Mouse (Mus musculus) spleen, adult 18-20 months (tissue): Measurements from ENCODE around the gene 4930516K23Rik.

Experiments used
- DNase-seq, 2 experiments: peaks; one replicate each; pipeline ENCODE4 v3.0.0; 2022; ENCODE audit warnings: mixed read lengths in 2 of 2

4930516K23Rik gene

GRCm38 (mm10) chr7:104061345-104061744 is at the start of gene 4930516K23Rik:
Gene 4930516K23Rik (minus strand): TSS chr7:104061445.
- DNase-seq: no peak

DNA sequence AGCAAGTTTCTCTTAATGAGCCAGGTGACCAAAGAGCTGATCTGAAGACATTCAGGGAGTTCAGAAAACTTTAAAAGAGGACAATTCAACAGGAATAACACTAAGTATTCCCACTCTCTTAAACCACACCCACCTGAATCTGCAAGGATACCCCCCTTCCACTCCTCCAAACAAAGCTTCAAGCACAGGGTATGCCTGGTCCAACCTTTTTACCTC is 43.4 kb upstream of the 4930516K23Rik start, which contains the start of gene Olfr646:
Gene Olfr646, plus strand, starts transcription at position 117 of the 216 bp plus-strand sequence.
- no peak for DNase-seq

- no peak for DNase-seq
These were observed 42.9 kb upstream of the 4930516K23Rik start for GRCm38 (mm10) chr7:104103913-104104756.

DNA sequence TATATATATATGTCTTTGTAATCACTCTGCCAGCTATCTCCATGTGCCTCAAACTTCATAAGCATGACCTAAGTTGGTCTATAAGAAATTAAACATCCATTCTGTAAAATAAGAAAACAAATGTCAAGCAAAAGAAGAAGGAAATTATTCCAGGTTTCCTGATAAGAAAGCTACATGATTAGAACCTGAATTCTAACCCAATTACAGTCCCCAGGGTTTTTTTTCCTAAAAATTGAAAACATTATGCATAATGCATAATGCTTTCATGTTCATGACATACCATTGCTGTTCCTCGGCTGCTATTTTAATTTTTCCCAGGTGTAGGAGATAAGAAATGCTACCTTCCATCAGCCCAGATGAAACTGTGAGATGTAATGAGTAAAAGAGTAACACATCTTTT is 24.1 kb upstream of the 4930516K23Rik start, which contains the start of gene Olfr645:
Gene Olfr645, minus strand, starts transcription at position 101 of the 400 bp plus-strand sequence.
- no peak for DNase-seq

DNA sequence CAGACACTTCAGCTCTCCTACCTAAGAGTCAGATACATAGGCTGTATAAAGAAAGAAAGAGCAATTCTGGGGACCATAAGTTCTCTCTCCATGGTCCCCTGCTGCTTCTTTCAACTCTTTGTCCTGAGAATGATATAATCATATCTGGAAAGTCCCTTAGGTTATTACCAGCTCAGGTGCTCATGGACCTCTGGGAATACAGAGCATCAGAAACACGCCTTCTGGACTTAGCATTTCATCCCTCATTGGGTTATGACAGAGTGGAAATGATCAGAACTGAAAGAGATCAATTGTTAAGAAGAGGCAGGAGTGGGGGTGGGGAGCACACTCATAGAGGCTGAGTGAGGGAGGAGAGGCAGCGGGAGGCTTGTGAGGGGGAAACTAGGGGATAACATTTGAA is 10.5 kb upstream of the 4930516K23Rik start, which contains the start of gene Olfr644:
Gene Olfr644, minus strand, starts transcription at position 101 of the 400 bp plus-strand sequence.
- DNase-seq: no peak

DNA sequence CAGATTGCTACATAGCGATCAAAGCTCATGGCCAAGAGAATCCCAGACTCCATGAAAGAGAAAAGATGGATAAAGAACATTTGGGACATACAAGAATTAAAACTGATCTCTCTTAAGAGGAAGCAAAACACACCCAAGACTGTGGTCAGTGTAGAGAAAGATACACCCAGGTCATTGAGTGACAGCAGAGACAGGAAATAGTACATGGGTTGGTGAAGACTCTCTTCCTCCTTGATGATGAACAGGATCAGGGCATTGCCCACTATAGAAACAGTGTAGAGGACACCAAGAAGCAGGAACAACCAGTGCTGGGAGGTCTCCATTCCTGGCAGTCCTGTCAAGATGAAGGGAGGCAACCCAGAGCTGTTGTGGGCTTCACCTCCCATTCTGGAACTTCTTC is 2.0 kb downstream of the 4930516K23Rik start:
- no peak for DNase-seq

DNA sequence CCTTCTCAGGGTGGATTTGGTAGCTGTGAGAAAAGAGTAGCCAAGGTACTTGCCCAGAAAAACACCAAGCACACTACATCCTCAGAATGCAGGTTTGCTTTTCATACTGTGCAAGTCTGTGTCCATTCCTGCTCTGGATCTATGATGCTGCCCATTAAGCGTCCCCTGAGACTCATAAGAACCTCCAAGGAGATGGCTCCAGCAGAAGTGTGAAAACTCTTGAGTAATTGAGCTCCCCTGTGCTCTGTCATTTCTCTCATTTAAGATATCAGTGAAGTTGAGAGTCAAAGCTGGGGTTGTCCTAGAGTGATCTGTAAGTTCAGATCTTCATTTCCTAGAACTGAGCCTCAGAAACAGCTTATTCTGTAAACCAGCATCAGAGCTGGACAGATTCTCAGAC is 8.7 kb downstream of the 4930516K23Rik start, which contains the start of gene Olfr642:
Gene Olfr642, minus strand, starts transcription at position 101 of the 400 bp plus-strand sequence.
- DNase-seq: no peak

DNA sequence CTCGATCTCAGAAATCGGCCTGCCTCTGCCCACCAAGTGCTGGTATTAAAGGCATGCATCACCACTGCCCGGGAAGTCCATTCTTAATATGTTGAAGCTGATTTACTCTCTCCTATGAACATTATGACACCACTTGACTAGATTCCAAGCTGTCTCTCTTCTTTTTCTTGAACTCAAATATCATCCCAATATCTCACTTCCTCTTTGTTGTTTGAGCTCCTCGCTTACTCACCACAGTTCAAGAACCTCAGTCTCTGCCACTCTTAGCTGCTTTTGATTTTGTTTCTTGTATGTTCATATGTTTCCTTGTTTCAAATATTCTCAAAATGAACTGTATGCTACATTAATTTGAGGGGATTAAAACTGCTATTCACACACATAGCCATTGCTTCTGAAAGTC is 10.5 kb downstream of the 4930516K23Rik start:
- DNase-seq: no peak

- DNase-seq: no peak
These were observed 26.1 kb downstream of the 4930516K23Rik start, which contains the start of gene Olfr641 for GRCm38 (mm10) chr7:104035145-104035544. Gene Olfr641 (plus strand): TSS chr7:104035445.

- DNase-seq: no peak
These were observed 34.3 kb downstream of the 4930516K23Rik start for GRCm38 (mm10) chr7:104026978-104027377.

DNA sequence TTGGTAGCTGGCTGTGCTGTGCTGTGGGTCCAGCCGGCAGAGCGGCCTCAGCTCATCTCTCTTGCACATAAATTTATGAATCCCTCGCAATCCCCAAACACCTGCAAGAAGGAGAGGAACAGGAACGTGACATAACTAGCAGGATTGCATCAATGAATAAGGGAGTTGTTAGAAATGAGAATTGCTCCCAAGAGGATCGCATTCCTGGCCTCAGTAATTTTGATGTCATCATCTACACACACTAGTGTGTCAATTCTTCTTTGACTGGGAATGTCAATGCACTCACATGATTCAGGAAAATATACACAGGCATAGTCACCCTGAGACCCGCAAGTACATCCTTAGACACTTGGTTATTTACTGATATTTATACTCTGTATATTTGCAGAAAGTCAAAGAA is 35.8 kb downstream of the 4930516K23Rik start, which contains the start of gene Olfr640:
Gene Olfr640, minus strand, starts transcription at position 101 of the 400 bp plus-strand sequence.
- DNase-seq: no peak

DNA sequence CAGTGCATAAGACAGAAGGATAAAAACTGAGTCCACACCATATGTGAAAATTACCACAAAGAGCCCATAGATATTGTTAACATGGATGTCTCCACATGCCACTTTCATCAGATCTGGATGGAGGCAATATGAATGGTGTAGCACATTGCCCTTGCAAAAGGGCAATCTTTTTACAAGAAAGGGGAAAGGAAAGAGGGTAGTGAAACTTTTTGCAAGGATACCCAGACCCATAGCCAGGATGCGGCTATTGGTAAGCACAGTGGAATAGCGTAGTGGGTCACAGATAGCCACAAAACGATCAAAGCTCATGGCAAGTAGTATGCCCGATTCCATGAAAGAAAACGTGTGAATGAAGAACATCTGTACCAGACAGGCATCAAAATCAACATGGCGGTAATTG is 39.6 kb downstream of the 4930516K23Rik start:
- DNase-seq: no peak

DNA sequence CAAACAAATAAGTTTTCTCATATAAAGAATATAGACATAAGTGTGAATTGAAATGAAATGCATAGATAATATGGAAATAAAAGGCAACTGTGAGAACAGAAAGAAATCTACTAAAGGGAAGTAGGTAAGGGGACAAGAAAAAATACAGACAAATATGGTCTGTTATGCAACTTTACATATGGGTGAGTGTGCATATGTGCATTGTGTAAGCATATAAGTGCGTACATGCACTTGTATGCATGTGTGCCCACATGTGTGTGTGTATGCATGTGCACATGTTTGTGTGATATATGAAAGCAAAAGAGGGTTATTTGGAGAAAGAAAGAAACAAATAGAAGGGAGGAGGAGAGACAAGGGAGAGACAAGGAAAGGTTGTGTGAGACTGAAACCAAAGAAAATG is 42.3 kb downstream of the 4930516K23Rik start:
- DNase-seq: no peak

- no peak for DNase-seq
These were observed 44.0 kb downstream of the 4930516K23Rik start, which contains the start of gene Olfr639 for GRCm38 (mm10) chr7:104017203-104017602. Gene Olfr639 (minus strand): TSS chr7:104017303.
